Comparison of ENCODE assay signal across 9 mouse cellular contexts in the genomic region with DNA sequence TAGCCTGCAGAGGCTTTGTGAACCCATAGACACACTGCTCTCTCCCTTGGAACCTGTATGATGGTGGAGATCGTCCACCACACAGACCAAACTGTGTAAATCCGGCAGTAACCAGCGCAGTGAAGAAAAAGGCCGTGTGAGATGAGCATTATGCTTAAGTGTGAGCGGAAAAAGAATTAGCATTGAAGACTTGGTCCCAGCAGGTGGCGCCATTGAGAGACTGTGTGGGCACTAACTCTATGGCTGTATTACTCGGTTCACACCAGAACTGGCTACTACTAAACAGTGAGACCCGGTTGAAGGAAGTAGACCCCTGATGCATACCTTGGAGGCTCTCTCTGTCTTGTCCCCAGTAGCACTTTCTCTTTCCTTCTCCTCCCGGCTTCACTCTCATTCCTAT.
DNase-seq lines count a peak whose midpoint lies in the region; ATAC-seq and TF ChIP-seq lines count a peak whose summit lies in the region.
"Had no signal": no experiment of that assay in that cellular context is flagged by ENCODE, and none has a peak within 500 bp of the region (broad histone marks: within the 10 kb centered on the region; RNA-seq: fewer than 3 reads in every experiment).

No protein-coding gene starts in this region.

- TF ChIP-seq CTCF in brain, embryonic 14.5 days (IDR thresholded peaks at IDR 0.05; ENCODE audit: borderline replicate concordance, extremely low read depth, insufficient read depth, insufficient read length), result peak; percentile 42; the same call in 1 of the 2 replicates

- no peaks in the 10 kb centered on the region; the same call in 1 of the 2 replicates for H3K27me3 ChIP-seq in forebrain, embryonic 10.5 days (ENCODE audit: poor library complexity, severe bottlenecking)
- no peaks in the 10 kb centered on the region for H3K27me3 ChIP-seq in forebrain, embryonic 13.5 days
- H3K27me3 ChIP-seq in lung, embryonic 16.5 days (ENCODE audit: control insufficient read depth, insufficient read depth, low read depth, low read length), result no peaks in the 10 kb centered on the region

- 66% methylated on average over 9 of the region's 9 CpGs for WGBS in forebrain, embryonic 10.5 days
- 59% methylated on average over 9 of the region's 9 CpGs for WGBS in forebrain, embryonic 13.5 days
- 61% methylated on average over 9 of the region's 9 CpGs for WGBS in lung, embryonic 16.5 days

- no peak for ATAC-seq in forebrain, embryonic 13.5 days
- ATAC-seq in lung, embryonic 16.5 days (ENCODE audit: low read depth), result 0 out of 2 replicates have a peak, but pooled peaks have one; percentile 41

- no peak for TF ChIP-seq POLR2A in brain, embryonic 14.5 days (IDR thresholded peaks at IDR 0.05; ENCODE audit: borderline replicate concordance, extremely low read depth, insufficient read depth, insufficient read length, poor library complexity, severe bottlenecking)

- H3K9me3 ChIP-seq in forebrain, embryonic 10.5 days, result no peaks in the 10 kb centered on the region; the same call in 1 of the 2 replicates
- H3K9me3 ChIP-seq in forebrain, embryonic 13.5 days (replicated peaks), result no peaks in the 10 kb centered on the region
- no peaks in the 10 kb centered on the region for H3K9me3 ChIP-seq in lung, embryonic 16.5 days (ENCODE audit: control insufficient read depth, low read length)
- H3K9me3 ChIP-seq: heart, embryonic 13.5 days had no signal

- H3K9ac ChIP-seq in forebrain, embryonic 13.5 days, result no peak overlapping the region
- no peak overlapping the region for H3K9ac ChIP-seq in lung, embryonic 16.5 days (ENCODE audit: low read length)
- H3K9ac ChIP-seq: heart, embryonic 13.5 days had no signal

- H3K36me3 ChIP-seq in forebrain, embryonic 10.5 days (replicated peaks), result no peaks in the 10 kb centered on the region
- H3K36me3 ChIP-seq in forebrain, embryonic 13.5 days (ENCODE audit: poor library complexity, severe bottlenecking), result no peaks in the 10 kb centered on the region
- H3K36me3 ChIP-seq in lung, embryonic 16.5 days (ENCODE audit: control insufficient read depth, insufficient read depth, low read length), result no peaks in the 10 kb centered on the region
- H3K36me3 ChIP-seq: heart, embryonic 13.5 days had no signal

- H3K4me1 ChIP-seq in forebrain, embryonic 10.5 days, result peaks cover 22% of the 10 kb centered on the region
- H3K4me1 ChIP-seq in forebrain, embryonic 13.5 days, result peaks cover 7% of the 10 kb centered on the region; the same call in 1 of the 2 replicates
- H3K4me1 ChIP-seq in lung, embryonic 16.5 days (replicated peaks; ENCODE audit: control insufficient read depth, insufficient read depth, low read length), result no peaks in the 10 kb centered on the region; the same call in 1 of the 2 replicates
- H3K4me1 ChIP-seq: heart, embryonic 13.5 days had no signal

- H3K4me3 ChIP-seq in forebrain, embryonic 10.5 days, result no peak overlapping the region
- no peak overlapping the region for H3K4me3 ChIP-seq in forebrain, embryonic 13.5 days
- no peak overlapping the region for H3K4me3 ChIP-seq in lung, embryonic 16.5 days (ENCODE audit: low read length)
- H3K4me3 ChIP-seq: heart, embryonic 13.5 days had no signal

- intact Hi-C loops in gastrocnemius, postnatal 36 days (cut with DNase I), result loop anchor here (5.0 kb wide), 1 partner anchor 165 kb away; no protein-coding TSS in a partner anchor

- no peak overlapping the region for H3K27ac ChIP-seq in forebrain, embryonic 10.5 days
- no peak overlapping the region for H3K27ac ChIP-seq in forebrain, embryonic 13.5 days
- H3K27ac ChIP-seq in lung, embryonic 16.5 days (ENCODE audit: low read length), result no peak overlapping the region
- H3K27ac ChIP-seq: heart, embryonic 13.5 days had no signal

- peak; percentile 27 for DNase-seq in forebrain, embryonic 10.5 days (ENCODE audit: extremely low spot score, low spot score)
- DNase-seq in lung, adult 18-20 months, result no peak
- DNase-seq in brain, embryonic 14.5 days (ENCODE audit: low read depth), result no peak
- peak; percentile 12 for DNase-seq in lung, postnatal 14 days
- no peak for DNase-seq in spleen, postnatal 4 days (ENCODE audit: low spot score in 2 of 2)
- DNase-seq in gastrocnemius, postnatal 36 days, result no peak

- H3K4me2 ChIP-seq in forebrain, embryonic 13.5 days, result no peak overlapping the region
- H3K4me2 ChIP-seq in lung, embryonic 16.5 days (ENCODE audit: low read depth, low read length), result no peak overlapping the region
- H3K4me2 ChIP-seq: heart, embryonic 13.5 days had no signal

Comparison
In these comparisons a context has a peak if more than half of its experiments do, and no peak if none do; other contexts are left out.
1. DNase-seq: peak in forebrain, embryonic 10.5 days (single experiment) and lung, postnatal 14 days (single experiment); none in lung, adult 18-20 months (0 of 2), brain, embryonic 14.5 days (single experiment), spleen, postnatal 4 days (0 of 2) and gastrocnemius, postnatal 36 days (0 of 2).